Mouse (Mus musculus) lung, embryonic 15.5 days (tissue): ENCODE measurements around the gene Nostrin. TPM values are rescaled to one million over a fixed set of nuclear protein-coding genes. Genes with fewer than 3 reads are reported as not detected.
A peak's percentile ranks its signal among the peaks of the same experiment; 100 is the strongest.

Source experiments
- ATAC-seq: fragments of 200-750 bp; cut with Nextera tagmentation; 2 replicates; pipeline ENCODE4 v1.8.0; 2017; ENCODE audit warnings: moderate number of reproducible peaks, borderline replicate concordance; ENCODE audit not compliant: low FRiP score, low TSS enrichment; ENCODE audit errors: extremely low read depth
- H3K27ac ChIP-seq: fragments of 300-500 bp; sonication (generic); 2 replicates; pipeline ENCODE4 v1.5.1; 2015; ENCODE audit warnings: moderate library complexity, mild to moderate bottlenecking, inconsistent platforms
- H3K27me3 ChIP-seq: fragments of 300-500 bp; sonication (generic); 2 replicates; pipeline ENCODE4 v1.6.1; 2015; ENCODE audit warnings: inconsistent platforms
- H3K36me3 ChIP-seq: fragments of 300-500 bp; sonication (generic); 2 replicates; pipeline ENCODE4 v1.6.1; 2015; ENCODE audit warnings: inconsistent platforms
- H3K4me1 ChIP-seq: fragments of 300-500 bp; sonication (generic); 2 replicates; pipeline ENCODE4 v1.6.1; 2015; ENCODE audit warnings: inconsistent platforms
- H3K4me2 ChIP-seq: fragments of 300-500 bp; sonication (generic); 2 replicates; pipeline ENCODE4 v1.6.1; 2015; ENCODE audit warnings: inconsistent platforms, mild to moderate bottlenecking, moderate library complexity
- H3K4me3 ChIP-seq: fragments of 300-500 bp; sonication (generic); 2 replicates; pipeline ENCODE4 v1.5.1; 2015; ENCODE audit warnings: mild to moderate bottlenecking, inconsistent platforms
- H3K9ac ChIP-seq: fragments of 300-500 bp; sonication (generic); 2 replicates; pipeline ENCODE4 v1.6.1; 2015; ENCODE audit warnings: inconsistent platforms
- H3K9me3 ChIP-seq: fragments of 300-500 bp; sonication (generic); 2 replicates; pipeline ENCODE4 v1.6.1; 2016; ENCODE audit warnings: inconsistent platforms
- WGBS: fragments of 180-500 bp; shearing (Covaris S2); methylation state at CpG from one replicate; pipeline ENCODE4 v1.1.7; 2015; 5-methylcytosine and 5-hydroxymethylcytosine counted together
- polyA plus RNA-seq: library from polyadenylated mRNA; unstranded; fragments of >200 nt; fragmentation: Nextera tagmentation; extraction: Ambion mirVana; gene quantifications from 2 replicates; pipeline ENCODE4 v1.2.1, GENCODE M21; 2015

The Nostrin gene
- polyA plus RNA-seq, 1 experiment from 2014 or later, result 16.3 TPM

DNA sequence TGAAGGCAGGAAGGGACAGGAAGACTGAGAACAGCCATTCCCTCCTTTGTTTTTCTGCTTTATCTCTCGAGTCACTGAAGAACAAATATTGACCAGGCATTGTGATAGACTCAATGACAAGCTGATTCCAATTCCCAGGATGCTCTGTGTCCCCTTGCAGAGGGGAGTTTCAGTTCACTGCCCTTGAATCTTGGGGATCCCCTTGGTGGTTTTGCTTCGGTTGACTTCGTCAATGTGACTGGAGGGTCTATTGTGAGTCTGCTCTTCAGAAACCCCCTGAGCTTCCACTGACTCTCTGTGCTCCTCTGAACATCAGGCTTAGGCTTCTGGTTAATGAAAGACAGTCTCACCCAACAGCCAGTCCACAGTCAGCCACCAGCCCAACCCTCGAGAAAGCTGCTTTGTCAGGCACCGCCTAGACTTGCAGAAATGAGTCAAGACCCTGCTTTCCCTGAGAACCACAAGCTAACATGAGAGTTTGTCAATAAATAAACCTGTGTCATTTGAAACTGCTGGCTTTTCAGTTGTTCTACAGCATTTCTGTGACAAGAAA lies 3.0 kb upstream of the Nostrin start:
- Histone ChIP-seq H3K27ac (no peak overlapping the region), H3K9ac (no peak overlapping the region), H3K27me3 (no peaks in the 10 kb centered on the region), H3K4me2 (no peak overlapping the region), H3K9me3 (no peaks in the 10 kb centered on the region), H3K36me3 (no peaks in the 10 kb centered on the region), H3K4me1 (peaks cover 37% of the 10 kb centered on the region), H3K4me3 (no peak overlapping the region)
- 45% methylated on average over 5 of the region's 5 CpGs for whole genome bisulfite sequencing
- no peak for ATAC-seq

DNA sequence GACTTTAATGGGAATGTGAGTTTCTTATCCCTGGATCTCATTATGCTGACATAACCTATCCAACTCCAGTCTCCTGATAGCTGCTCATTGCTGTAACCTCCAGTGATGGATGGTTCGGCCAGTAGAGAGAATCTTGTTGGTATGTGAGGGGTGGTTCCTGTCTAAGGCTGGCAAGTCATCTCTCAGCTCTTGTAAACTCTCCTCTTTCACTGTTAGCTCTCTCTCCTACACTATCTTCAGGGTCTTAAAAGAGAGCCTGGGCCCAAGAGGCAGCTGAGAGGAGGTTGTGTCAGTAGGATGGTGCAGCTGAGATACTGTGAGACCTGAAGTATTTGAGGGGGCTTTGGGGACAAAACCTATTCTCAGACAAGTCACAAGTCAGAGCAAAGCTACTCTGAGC lies 1.4 kb upstream of the Nostrin start:
- ATAC-seq, result no peak
- H3K27ac ChIP-seq, result no peak overlapping the region
- no peaks in the 10 kb centered on the region for H3K9me3 ChIP-seq
- H3K4me3 ChIP-seq, result no peak overlapping the region
- H3K9ac ChIP-seq, result no peak overlapping the region
- peaks cover 27% of the 10 kb centered on the region for H3K4me1 ChIP-seq
- H3K36me3 ChIP-seq, result no peaks in the 10 kb centered on the region
- H3K27me3 ChIP-seq, result no peaks in the 10 kb centered on the region
- no peak overlapping the region for H3K4me2 ChIP-seq
- 60% methylated on average over 1 of the region's 1 CpGs for WGBS

DNA sequence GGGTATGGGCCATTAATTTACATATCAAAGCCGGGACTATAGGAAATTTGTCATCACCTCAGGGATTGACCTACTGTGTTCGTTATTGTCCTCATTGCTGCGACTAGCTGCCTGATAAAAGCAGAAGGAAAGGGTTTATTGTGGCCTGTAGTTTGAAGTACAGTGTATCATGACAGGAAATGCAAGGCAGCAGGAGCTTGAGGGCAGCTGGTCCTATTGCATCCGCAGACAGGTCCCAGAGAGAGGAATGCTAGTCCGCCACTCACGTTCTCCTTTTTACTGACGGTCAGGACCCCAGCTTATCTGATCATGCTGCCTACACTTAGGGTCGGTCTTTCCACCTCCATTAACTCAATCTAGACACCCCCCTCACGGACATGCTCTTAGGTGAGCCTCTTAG lies 663 bp upstream of the Nostrin start:
- H3K27ac ChIP-seq, result peak overlapping the region; percentile 64; the same call in 1 of the 2 replicates
- WGBS, result 50% methylated on average over 9 of the region's 9 CpGs
- peaks cover 19% of the 10 kb centered on the region for H3K4me1 ChIP-seq
- no peaks in the 10 kb centered on the region for H3K36me3 ChIP-seq
- no peaks in the 10 kb centered on the region for H3K27me3 ChIP-seq
- no peak overlapping the region for H3K9ac ChIP-seq
- H3K4me2 ChIP-seq, result no peak overlapping the region
- ATAC-seq, result no peak
- H3K4me3 ChIP-seq, result no peak overlapping the region
- no peaks in the 10 kb centered on the region for H3K9me3 ChIP-seq

DNA sequence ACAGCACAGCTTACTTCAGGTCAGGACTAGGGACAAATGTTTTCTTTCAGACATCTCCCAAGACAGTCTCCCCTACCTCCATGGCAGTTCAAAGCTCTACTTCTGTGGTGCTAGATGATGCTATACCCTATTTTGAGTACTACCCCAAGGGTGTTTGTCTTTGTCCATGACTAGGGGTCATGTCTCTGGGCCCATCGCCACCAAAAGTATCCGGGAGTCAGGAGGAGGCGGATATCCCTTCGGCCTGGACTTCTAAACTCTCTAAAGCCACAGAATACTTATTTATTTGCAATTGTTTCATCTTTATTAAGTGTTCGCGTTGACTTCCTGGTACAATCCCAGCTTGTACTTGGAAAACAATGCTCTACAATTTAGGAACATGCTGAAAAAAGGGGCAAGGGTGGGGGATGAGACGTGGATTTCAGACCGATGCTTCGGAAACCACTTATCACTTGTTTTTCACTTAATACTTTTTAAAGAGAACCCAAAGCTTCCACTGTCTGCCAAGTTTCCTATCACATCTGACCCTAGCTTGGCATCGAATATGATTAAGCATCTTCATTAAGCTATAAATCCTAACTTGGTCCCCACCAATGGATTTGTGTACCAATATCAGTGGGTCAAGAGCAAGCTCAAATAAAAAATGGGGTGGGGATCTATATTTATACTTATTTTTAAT lies 1.9 kb downstream of the Nostrin start:
- H3K4me1 ChIP-seq, result peaks cover 17% of the 10 kb centered on the region
- ATAC-seq, result no peak
- no peaks in the 10 kb centered on the region for H3K36me3 ChIP-seq
- H3K4me3 ChIP-seq, result peak overlapping the region; percentile 7; the same call in 1 of the 2 replicates
- H3K9me3 ChIP-seq, result no peaks in the 10 kb centered on the region
- no peaks in the 10 kb centered on the region for H3K27me3 ChIP-seq
- H3K9ac ChIP-seq, result no peak overlapping the region
- peak overlapping the region; percentile 25; the same call in 1 of the 2 replicates for H3K4me2 ChIP-seq
- H3K27ac ChIP-seq, result no peak overlapping the region
- WGBS, result 57% methylated on average over 10 of the region's 10 CpGs

DNA sequence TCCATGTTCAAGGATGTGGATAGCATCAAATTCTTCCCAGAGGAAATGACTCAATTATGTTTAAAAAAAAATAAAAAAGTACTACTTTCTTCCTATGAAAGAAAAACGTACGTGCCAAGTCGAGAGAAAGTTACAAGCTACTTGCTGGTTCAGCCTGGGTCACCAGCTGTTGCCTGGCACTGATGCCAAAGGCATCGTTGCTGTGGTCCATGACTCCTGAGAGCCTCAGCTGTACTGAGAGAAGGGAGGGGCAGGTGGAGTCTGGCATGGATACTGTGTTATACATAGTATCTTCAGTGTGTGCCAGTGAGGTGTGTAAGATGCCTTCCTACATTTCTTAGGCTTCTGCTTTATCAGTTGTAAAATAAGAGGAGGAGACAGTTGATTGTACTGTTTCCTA lies 3.2 kb downstream of the Nostrin start:
- H3K4me1 ChIP-seq, result peaks cover 17% of the 10 kb centered on the region
- 47% methylated on average over 4 of the region's 4 CpGs for WGBS
- no peak overlapping the region for H3K9ac ChIP-seq
- H3K36me3 ChIP-seq, result no peaks in the 10 kb centered on the region
- no peaks in the 10 kb centered on the region for H3K27me3 ChIP-seq
- no peak for ATAC-seq
- H3K4me3 ChIP-seq, result no peak overlapping the region
- no peak overlapping the region for H3K4me2 ChIP-seq
- H3K27ac ChIP-seq, result no peak overlapping the region
- H3K9me3 ChIP-seq, result no peaks in the 10 kb centered on the region

DNA sequence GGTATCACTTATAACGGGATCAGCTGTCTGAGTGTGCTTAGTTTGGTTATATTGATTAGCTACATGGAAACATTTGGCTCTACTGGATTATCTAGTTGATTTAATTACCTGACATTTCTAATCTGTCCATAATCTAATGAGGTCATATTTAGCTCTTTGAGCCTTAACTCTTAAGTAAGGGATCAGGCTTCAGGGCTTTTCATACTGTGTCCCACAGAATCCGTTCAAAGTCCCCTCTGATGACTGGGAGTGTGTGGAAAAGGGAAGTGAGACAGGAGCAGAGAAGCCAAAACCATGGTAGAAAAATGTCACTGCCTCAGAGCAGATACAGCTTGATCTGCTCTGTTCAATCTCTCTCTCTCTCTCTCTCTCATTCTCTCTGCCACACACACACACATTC lies 4.6 kb downstream of the Nostrin start:
- Histone ChIP-seq H3K4me3 (no peak overlapping the region), H3K4me2 (no peak overlapping the region), H3K9me3 (no peaks in the 10 kb centered on the region), H3K27ac (no peak overlapping the region), H3K4me1 (peaks cover 13% of the 10 kb centered on the region), H3K9ac (no peak overlapping the region), H3K27me3 (no peaks in the 10 kb centered on the region), H3K36me3 (no peaks in the 10 kb centered on the region)
- ATAC-seq, result no peak
- 56% methylated on average over 2 of the region's 2 CpGs for WGBS

DNA sequence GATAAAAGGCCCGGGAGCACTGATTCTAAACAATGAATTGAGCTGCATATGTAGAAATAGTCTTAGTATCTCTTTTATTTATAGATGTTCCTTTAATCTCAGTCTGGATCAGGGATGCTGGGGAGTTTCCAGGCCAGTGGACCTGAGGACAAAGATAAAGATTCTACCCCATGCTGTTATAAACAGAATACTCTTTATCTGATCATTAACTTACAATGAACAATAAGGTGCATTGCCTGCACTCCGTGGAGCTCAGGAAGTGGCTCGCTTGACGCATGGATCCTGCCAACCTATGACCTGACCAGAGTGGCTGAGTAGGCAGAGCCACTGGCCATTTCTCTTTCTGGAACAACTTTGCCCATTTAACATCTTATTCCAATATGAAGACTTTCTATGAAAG lies 5.2 kb downstream of the Nostrin start:
- Histone ChIP-seq H3K4me1 (peaks cover 7% of the 10 kb centered on the region), H3K9me3 (no peaks in the 10 kb centered on the region), H3K27me3 (no peaks in the 10 kb centered on the region), H3K9ac (no peak overlapping the region), H3K4me2 (no peak overlapping the region), H3K4me3 (no peak overlapping the region), H3K27ac (no peak overlapping the region), H3K36me3 (no peaks in the 10 kb centered on the region)
- WGBS, result 53% methylated on average over 4 of the region's 4 CpGs
- ATAC-seq, result no peak

DNA sequence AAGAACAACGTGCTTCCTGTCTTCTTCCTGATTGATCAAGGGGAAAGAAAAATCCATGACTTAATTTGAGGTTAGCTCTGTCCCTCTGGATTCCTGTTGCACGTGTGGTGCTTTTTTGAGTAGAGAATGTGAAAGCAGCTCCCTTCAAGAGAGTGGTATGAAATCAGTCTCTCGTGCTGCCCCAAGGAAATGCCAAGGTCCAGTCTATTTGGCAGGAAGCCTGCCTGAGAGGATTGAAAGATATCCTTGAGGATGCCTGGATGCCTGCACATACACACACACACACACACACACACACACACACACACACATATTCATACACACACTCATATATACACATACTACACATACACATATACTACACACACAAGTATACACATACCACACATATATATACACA lies 13.1 kb downstream of the Nostrin start:
- no peak for ATAC-seq
- H3K27me3 ChIP-seq, result no peaks in the 10 kb centered on the region

DNA sequence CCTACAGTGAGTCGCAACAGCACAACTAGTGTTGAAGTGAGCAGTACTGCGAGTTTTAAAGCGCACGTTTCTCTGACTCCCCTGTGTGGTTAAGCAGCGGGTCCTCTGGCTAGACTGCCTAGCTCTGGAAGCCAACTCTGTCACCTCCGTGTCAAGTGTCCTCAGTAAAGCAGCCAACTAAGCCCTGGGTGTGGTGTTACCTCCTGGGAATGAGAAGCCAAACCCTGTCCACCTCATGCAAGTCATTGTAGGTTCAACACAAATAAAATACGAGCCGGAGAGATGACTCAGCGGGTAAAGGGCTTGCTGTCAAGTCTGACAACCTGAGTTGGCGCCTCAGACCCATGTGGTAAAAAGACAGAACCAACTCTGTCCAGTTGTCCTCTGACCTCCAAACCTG lies 13.6 kb downstream of the Nostrin start:
- no peaks in the 10 kb centered on the region for H3K27me3 ChIP-seq
- 76% methylated on average over 10 of the region's 10 CpGs for WGBS
- no peak overlapping the region for H3K27ac ChIP-seq
- H3K9me3 ChIP-seq, result no peaks in the 10 kb centered on the region
- no peak overlapping the region for H3K4me2 ChIP-seq
- ATAC-seq, result no peak
- H3K36me3 ChIP-seq, result no peaks in the 10 kb centered on the region
- no peaks in the 10 kb centered on the region for H3K4me1 ChIP-seq
- H3K4me3 ChIP-seq, result no peak overlapping the region
- H3K9ac ChIP-seq, result no peak overlapping the region

More for the DNA sequence above, 13.1 kb downstream of the Nostrin start:
- H3K27ac ChIP-seq, result no peak overlapping the region
- H3K36me3 ChIP-seq, result no peaks in the 10 kb centered on the region
- no peak overlapping the region for H3K9ac ChIP-seq
- no peak overlapping the region for H3K4me3 ChIP-seq
- no peaks in the 10 kb centered on the region for H3K9me3 ChIP-seq
- no peak overlapping the region for H3K4me2 ChIP-seq
- H3K4me1 ChIP-seq, result no peaks in the 10 kb centered on the region
- WGBS, result 46% methylated on average over 3 of the region's 3 CpGs

DNA sequence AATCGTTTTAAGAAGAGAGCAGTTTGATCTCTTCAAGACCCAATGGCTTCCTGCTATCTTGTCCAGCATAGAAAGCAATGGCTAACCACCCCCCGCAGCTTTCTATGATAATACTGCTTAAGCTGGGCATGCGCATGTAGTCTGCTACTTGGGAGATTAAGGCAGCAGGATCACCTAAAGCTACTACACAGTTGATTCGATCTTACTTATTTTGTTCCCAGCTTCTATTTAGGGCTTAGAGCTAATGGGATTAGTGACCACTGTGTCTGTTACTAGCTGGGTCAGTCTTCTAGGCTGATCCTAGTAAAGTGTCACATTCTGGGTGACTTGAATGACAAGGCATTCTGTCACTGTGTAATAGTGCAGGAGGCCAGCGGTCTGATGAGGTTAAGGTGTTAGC lies 15.2 kb downstream of the Nostrin start:
- 74% methylated on average over 5 of the region's 5 CpGs for WGBS
- H3K36me3 ChIP-seq, result no peaks in the 10 kb centered on the region
- no peak overlapping the region for H3K4me3 ChIP-seq
- H3K27me3 ChIP-seq, result no peaks in the 10 kb centered on the region
- ATAC-seq, result no peak
- no peak overlapping the region for H3K27ac ChIP-seq
- no peak overlapping the region for H3K4me2 ChIP-seq
- no peaks in the 10 kb centered on the region for H3K9me3 ChIP-seq
- H3K9ac ChIP-seq, result no peak overlapping the region
- H3K4me1 ChIP-seq, result 0 out of 2 replicates have a peak, but pooled peaks cover under 1% of the 10 kb centered on the region

DNA sequence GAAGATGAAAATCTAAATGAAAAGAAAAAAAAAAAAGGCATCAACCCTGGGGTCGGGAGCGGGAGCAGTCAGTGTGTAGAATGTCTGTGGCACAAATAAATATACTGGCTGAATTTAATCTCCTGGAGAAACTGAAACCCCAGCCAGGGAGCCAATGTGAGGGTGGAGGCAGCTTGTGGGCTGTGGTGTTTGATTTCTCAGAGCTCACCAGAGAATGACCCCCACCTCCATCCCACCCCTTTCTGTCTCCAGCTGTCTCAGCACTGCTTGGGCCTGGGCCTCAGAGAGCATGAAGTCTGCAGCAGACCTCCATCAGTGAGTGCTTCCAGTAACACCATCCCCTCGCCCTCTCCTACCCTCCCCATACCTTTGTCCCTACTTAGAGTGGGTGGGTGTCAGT lies 20.3 kb downstream of the Nostrin start:
- no peaks in the 10 kb centered on the region for H3K36me3 ChIP-seq
- no peak overlapping the region for H3K27ac ChIP-seq
- no peak overlapping the region for H3K9ac ChIP-seq
- H3K4me1 ChIP-seq, result 0 out of 2 replicates have a peak, but pooled peaks cover 6% of the 10 kb centered on the region
- ATAC-seq, result no peak
- WGBS, result 39% methylated on average over 3 of the region's 3 CpGs
- no peaks in the 10 kb centered on the region for H3K27me3 ChIP-seq
- no peak overlapping the region for H3K4me2 ChIP-seq
- no peaks in the 10 kb centered on the region for H3K9me3 ChIP-seq
- H3K4me3 ChIP-seq, result no peak overlapping the region

DNA sequence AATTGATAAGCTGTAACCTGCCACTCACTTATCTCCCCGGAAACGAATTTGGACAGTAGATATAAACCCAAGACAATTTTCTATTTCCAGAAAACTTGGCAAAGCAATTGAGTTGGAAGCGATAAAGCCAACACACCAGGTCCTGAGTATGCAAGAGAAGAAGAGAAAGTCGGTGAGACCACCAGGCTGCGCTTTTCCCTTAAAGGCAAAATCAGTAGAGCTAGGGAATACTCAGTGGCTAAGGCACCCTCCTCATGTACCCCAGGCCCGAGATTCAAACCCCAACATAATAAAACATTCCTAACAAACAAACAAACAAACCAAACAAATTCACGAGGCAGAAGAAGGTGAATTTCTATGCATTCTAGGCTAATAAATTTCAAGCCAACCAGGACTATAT lies 20.7 kb downstream of the Nostrin start:
- H3K4me3 ChIP-seq, result no peak overlapping the region
- no peaks in the 10 kb centered on the region for H3K9me3 ChIP-seq
- WGBS, result 50% methylated on average over 7 of the region's 7 CpGs
- H3K27ac ChIP-seq, result no peak overlapping the region
- no peaks in the 10 kb centered on the region for H3K27me3 ChIP-seq
- no peak for ATAC-seq
- no peaks in the 10 kb centered on the region for H3K36me3 ChIP-seq
- no peak overlapping the region for H3K9ac ChIP-seq
- H3K4me2 ChIP-seq, result no peak overlapping the region
- H3K4me1 ChIP-seq, result 0 out of 2 replicates have a peak, but pooled peaks cover 6% of the 10 kb centered on the region
